Mouse (Mus musculus) heart, postnatal 10 days (tissue): Measurements from ENCODE around the gene Tspyl1. TPM values are rescaled to one million over a fixed set of nuclear protein-coding genes. Genes with fewer than 3 reads are reported as not detected.
"Not testable (repeated sequence)": the region's sequence is repeated elsewhere in the genome, so short reads cannot be mapped to it uniquely, and the experiment has no call there.

Source experiments
- DNase-seq, 2 experiments: peaks; one replicate each; pipeline ENCODE4 v3.0.0; 2021
- intact Hi-C: fragments of 180-260 bp; cut with DNase I; formaldehyde crosslinking; loops from one replicate; pipeline ENCODE4 v1.15.1; 2025
- total RNA-seq, 2 experiments: library from RNA; stranded (reverse); gene quantifications; 2 replicates each; pipeline ENCODE4 v1.2.3; 2021

Tspyl1 gene
- total RNA-seq, result 10 to 100 TPM; 52.3 to 57.4 TPM

DNA sequence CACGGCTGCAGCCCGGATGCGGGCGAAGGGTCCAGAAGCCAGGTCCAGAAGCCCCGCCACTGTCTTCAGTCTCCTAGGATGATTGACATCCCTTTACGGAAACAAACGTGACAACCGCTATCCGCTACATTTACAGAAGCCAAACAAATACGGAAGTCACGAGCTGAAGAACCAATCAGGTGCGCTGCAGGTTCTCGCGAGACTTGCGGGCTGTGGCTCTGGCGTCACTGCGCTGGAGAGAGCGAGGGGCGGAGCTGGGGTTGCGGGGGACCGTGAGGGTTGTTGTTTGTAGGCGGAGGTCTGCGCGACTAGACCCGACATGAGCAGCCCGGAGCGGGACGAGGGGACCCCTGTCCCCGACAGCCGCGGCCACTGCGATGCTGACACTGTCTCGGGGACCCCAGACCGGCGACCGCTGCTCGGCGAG, at the start of gene Tspyl1:
TSS of gene Tspyl1 (plus strand) at position 229 of the 427 bp plus-strand sequence.
- intact Hi-C loops, result loop anchor here (2.0 to 5.0 kb wide), 7 partner anchors 15 to 265 kb away; partner anchors contain the start of genes Calhm5, Dse, Rwdd1 and Tspyl4
- DNase-seq, result peak; percentile 98 to 99

GRCm38 (mm10) chr10:34233418-34233817, 48.6 kb upstream of the Tspyl1 start:
- intact Hi-C loops, result no loop called here

DNA sequence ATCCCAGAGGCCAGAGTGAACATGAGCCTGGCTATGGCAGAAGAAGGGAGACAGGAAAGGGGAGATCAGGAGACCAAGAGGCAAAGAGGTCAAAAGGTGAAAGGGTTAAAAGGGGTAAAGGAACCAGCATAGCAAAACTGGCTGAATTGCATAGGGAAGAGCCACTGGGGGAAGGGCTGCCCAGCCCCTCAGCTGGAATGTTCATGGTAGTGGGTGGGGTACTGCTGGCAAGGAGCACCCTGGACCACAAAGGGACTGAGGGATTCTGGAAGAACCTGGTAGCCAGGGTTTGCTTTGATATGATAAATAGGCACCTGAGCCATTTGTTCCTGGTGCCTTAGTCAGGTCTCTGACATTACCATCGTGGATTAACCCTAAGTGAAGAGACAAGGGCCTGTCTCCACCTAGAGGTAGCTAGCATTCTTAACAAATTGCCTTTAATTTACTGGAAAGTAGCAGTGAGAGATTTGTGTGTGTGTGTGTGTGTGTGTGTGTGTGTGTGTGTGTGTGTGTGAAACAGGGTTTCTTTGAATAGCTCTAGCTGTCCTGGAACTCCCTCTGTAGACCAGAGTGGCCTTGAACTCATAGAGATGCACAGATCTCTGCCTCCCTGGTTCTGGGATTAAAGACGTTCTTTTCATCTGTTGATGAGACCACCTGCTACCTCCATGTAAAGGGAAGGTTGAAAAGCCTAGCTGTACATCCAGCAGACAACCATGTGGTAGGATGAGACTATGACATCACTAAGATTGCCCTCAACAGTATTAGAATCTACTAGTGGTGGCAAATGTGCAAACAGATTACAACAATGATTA, 47.9 kb upstream of the Tspyl1 start:
- DNase-seq, result no peak
- intact Hi-C loops, result loop anchor here (2.0 kb wide), 1 partner anchor 197 kb away; the partner anchor contains the start of gene Trappc3l

More at GRCm38 (mm10) chr10:34233418-34233817, 48.6 kb upstream of the Tspyl1 start:
- no peak for DNase-seq

GRCm38 (mm10) chr10:34235384-34235783, 46.6 kb upstream of the Tspyl1 start:
- intact Hi-C loops, result loop anchor here (2.0 kb wide), 1 partner anchor 199 kb away; the partner anchor contains the start of gene Trappc3l
- DNase-seq, result no peak

- intact Hi-C loops, result no loop called here
- no peak for DNase-seq
These were observed 45.4 kb upstream of the Tspyl1 start for GRCm38 (mm10) chr10:34236569-34236968.

- DNase-seq, result no peak
- intact Hi-C loops, result no loop called here
These were observed 43.5 kb upstream of the Tspyl1 start for GRCm38 (mm10) chr10:34238536-34238935.

GRCm38 (mm10) chr10:34244745-34245144, 37.2 kb upstream of the Tspyl1 start:
- intact Hi-C loops, result no loop called here
- DNase-seq, result no peak

GRCm38 (mm10) chr10:34246106-34246505, 35.9 kb upstream of the Tspyl1 start:
- intact Hi-C loops, result no loop called here
- peak in 1 of 2 experiments; percentile 10 for DNase-seq

GRCm38 (mm10) chr10:34247757-34248156, 34.2 kb upstream of the Tspyl1 start:
- intact Hi-C loops, result no loop called here

GRCm38 (mm10) chr10:34249594-34249993, 32.4 kb upstream of the Tspyl1 start:
- intact Hi-C loops, result no loop called here
- no peak for DNase-seq

More at GRCm38 (mm10) chr10:34247757-34248156, 34.2 kb upstream of the Tspyl1 start:
- no peak for DNase-seq

GRCm38 (mm10) chr10:34252833-34253232, 29.2 kb upstream of the Tspyl1 start:
- DNase-seq, intact Hi-C loops: not testable (repeated sequence)

DNA sequence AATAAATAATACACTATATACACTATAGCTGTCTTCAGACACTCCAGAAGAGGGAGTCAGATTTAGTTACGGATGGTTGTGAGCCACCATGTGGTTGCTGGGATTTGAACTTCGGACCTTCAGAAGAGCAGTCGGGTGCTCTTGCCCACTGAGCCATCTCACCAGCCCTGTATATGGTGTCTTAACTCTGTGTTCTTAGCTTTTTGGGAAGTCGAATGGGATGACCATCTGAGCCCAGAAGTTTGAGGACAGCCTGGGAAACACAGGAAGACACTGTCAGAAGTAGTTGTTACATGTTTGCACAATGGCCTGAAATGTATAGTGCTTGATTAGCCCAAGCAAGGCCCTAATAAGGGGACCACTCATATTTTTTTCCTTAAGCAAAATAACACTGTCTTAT, 16.9 kb upstream of the Tspyl1 start:
- no peak for DNase-seq

GRCm38 (mm10) chr10:34267312-34268070, 14.5 kb upstream of the Tspyl1 start:
- no peak for DNase-seq
- intact Hi-C loops, result no loop called here

More for the DNA sequence above, 16.9 kb upstream of the Tspyl1 start:
- intact Hi-C loops, result no loop called here

- intact Hi-C loops, result no loop called here
These were observed 10.3 kb upstream of the Tspyl1 start for GRCm38 (mm10) chr10:34271681-34272080.

GRCm38 (mm10) chr10:34280591-34281175, 1.3 kb upstream of the Tspyl1 start:
- DNase-seq, result peak; percentile 70 to 75

More at GRCm38 (mm10) chr10:34271681-34272080, 10.3 kb upstream of the Tspyl1 start:
- peak; percentile 40 to 45 for DNase-seq

DNA sequence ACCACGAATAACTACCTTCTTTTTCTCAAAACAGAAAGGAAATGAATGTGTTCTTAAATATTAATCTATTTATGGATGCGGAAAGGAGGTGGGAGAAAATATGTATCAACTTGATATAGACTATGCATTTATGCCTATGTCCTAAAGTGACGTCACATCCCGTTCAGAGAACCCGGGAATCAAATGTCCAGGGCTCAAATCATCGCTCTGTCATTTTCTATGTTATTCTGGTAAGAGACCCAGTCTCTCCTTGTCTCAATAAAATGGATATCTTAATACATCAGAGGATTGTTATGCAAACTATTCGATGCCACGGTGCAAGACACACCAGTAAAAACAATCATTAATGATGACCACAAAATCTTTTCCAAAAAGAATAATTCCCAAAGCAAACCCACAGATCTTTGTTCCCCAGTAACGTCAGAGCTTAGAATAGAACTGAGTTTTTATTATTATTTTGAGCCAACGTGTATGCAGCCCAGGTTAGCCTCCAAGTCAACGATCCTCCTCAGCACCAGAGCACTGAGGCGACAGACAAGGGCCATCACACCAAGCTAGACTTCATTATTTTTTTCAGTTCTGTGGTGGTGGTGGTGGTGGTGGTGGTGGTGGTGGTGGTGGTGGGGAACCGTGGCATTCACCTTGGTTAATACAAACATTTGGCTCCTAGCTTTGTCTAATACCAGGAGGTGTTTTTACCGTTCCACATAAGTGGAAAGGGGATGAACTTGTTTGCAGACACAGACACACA, 604 bp upstream of the Tspyl1 start:
- intact Hi-C loops, result loop anchor here (2.0 to 5.0 kb wide), 6 partner anchors 46 to 264 kb away; partner anchors contain the start of genes Calhm5, Dse and Rwdd1
- peak; percentile 16 to 24 for DNase-seq

More at GRCm38 (mm10) chr10:34280591-34281175, 1.3 kb upstream of the Tspyl1 start:
- intact Hi-C loops, result loop anchor here (2.0 to 5.0 kb wide), 6 partner anchors 47 to 263 kb away; partner anchors contain the start of genes Calhm5, Dse and Rwdd1

DNA sequence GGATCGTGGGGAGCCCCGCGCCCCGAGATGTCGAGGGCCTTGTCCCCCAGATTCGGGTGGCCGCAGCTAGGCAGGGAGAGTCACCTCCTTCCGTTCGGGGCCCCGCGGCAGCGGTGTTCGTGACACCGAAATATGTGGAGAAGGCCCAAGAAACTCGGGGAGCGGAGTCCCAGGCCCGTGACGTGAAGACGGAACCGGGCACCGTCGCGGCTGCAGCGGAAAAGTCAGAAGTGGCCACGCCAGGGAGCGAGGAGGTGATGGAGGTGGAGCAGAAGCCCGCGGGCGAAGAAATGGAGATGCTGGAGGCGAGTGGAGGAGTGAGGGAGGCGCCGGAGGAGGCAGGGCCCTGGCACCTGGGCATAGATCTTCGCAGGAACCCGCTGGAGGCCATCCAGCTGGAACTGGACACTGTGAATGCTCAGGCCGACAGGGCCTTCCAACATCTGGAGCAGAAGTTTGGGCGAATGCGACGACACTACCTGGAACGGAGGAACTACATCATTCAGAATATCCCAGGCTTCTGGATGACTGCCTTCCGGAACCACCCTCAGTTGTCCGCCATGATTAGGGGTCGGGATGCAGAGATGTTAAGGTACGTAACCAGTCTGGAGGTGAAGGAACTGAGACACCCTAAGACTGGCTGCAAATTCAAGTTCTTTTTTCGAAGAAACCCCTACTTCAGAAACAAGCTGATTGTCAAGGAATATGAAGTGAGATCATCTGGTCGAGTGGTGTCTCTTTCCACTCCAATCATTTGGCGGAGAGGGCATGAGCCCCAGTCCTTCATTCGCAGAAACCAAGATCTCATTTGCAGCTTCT, 639 bp downstream of the Tspyl1 start:
- intact Hi-C loops, result loop anchor here (2.0 to 5.0 kb wide), 5 partner anchors 14 to 265 kb away; partner anchors contain the start of genes Calhm5, Rwdd1 and Tspyl4
- DNase-seq, result peak; percentile 73 to 78

GRCm38 (mm10) chr10:34296911-34297298, 14.9 kb downstream of the Tspyl1 start:
- intact Hi-C loops, result loop anchor here (2.0 kb wide), 1 partner anchor 14 kb away; the partner anchor contains the start of gene Tspyl1
- DNase-seq, result no peak
